ENCODE assay signal across 15 mouse cellular contexts in genomic region chr10:22159581-22160140, GRCm38 (mm10). TPM values are rescaled to one million over a fixed set of nuclear protein-coding genes. Genes with fewer than 3 reads are reported as not detected.
DNase-seq lines count a peak whose midpoint lies in the region; ATAC-seq and TF ChIP-seq lines count a peak whose summit lies in the region.
"Had no signal": no experiment of that assay in that cellular context is flagged by ENCODE, and none has a peak within 500 bp of the region (broad histone marks: within the 10 kb centered on the region; RNA-seq: fewer than 3 reads in every experiment).

No protein-coding gene starts in this region.

- peaks cover 66% of the 10 kb centered on the region for H3K27me3 ChIP-seq in hindbrain, embryonic 12.5 days
- peaks cover 64% of the 10 kb centered on the region for H3K27me3 ChIP-seq in hindbrain, embryonic 14.5 days (ENCODE audit: control insufficient read depth, insufficient read depth, low read length)
- peaks cover 53% of the 10 kb centered on the region for H3K27me3 ChIP-seq in midbrain, embryonic 12.5 days
- H3K27me3 ChIP-seq in midbrain, embryonic 13.5 days, result peaks cover 76% of the 10 kb centered on the region
- peaks cover 25% of the 10 kb centered on the region for H3K27me3 ChIP-seq in stomach, embryonic 15.5 days (replicated peaks)

- ATAC-seq in hindbrain, embryonic 12.5 days (ENCODE audit: low FRiP score), result no peak
- no peak for ATAC-seq in hindbrain, embryonic 14.5 days (ENCODE audit: low FRiP score)
- no peak for ATAC-seq in midbrain, embryonic 12.5 days (ENCODE audit: low FRiP score, low read depth)
- no peak for ATAC-seq in midbrain, embryonic 13.5 days
- no peak for ATAC-seq in stomach, embryonic 15.5 days (ENCODE audit: insufficient read depth, low FRiP score, low read depth)
- ATAC-seq: inflammation-experienced regulatory T-cells, adult 6 months had no signal

- no peak for DNase-seq in hindbrain, embryonic 14.5 days (ENCODE audit: low spot score)
- peak; percentile 23 for DNase-seq in embryo, embryonic 9.5 days (ENCODE audit: extremely low spot score)
- DNase-seq in gastrocnemius, adult 2 months, result no peak
- DNase-seq: adrenal gland, postnatal 14 days; left cerebral cortex, postnatal 4 days; thymus, postnatal 36 days had no signal

- TF ChIP-seq CTCF in gastrocnemius, adult 2 months (IDR thresholded peaks at IDR 0.05), result no peak

- peaks cover 11% of the 10 kb centered on the region for H3K4me1 ChIP-seq in hindbrain, embryonic 12.5 days
- H3K4me1 ChIP-seq in hindbrain, embryonic 14.5 days (replicated peaks; ENCODE audit: control insufficient read depth, insufficient read depth, low read length), result peaks cover 5% of the 10 kb centered on the region; the same call in 1 of the 2 replicates
- H3K4me1 ChIP-seq in midbrain, embryonic 12.5 days, result peaks cover 12% of the 10 kb centered on the region; the same call in 1 of the 2 replicates
- peaks cover 12% of the 10 kb centered on the region for H3K4me1 ChIP-seq in midbrain, embryonic 13.5 days (replicated peaks)
- H3K4me1 ChIP-seq in stomach, embryonic 15.5 days, result 0 out of 2 replicates have a peak, but pooled peaks cover 5% of the 10 kb centered on the region

- no peak overlapping the region for H3K4me3 ChIP-seq in hindbrain, embryonic 12.5 days
- H3K4me3 ChIP-seq in hindbrain, embryonic 14.5 days (replicated peaks; ENCODE audit: low read length), result no peak overlapping the region
- H3K4me3 ChIP-seq in midbrain, embryonic 12.5 days, result peak overlapping the region; percentile 18; the same call in 1 of the 2 replicates
- H3K4me3 ChIP-seq in midbrain, embryonic 13.5 days (replicated peaks), result no peak overlapping the region
- H3K4me3 ChIP-seq in stomach, embryonic 15.5 days (replicated peaks), result no peak overlapping the region
- H3K4me3 ChIP-seq in gastrocnemius, adult 2 months, result no peak overlapping the region

- H3K9me3 ChIP-seq in hindbrain, embryonic 12.5 days (replicated peaks), result no peaks in the 10 kb centered on the region
- H3K9me3 ChIP-seq in hindbrain, embryonic 14.5 days (ENCODE audit: control insufficient read depth, low read length), result no peaks in the 10 kb centered on the region
- H3K9me3 ChIP-seq in midbrain, embryonic 12.5 days, result no peaks in the 10 kb centered on the region
- no peaks in the 10 kb centered on the region for H3K9me3 ChIP-seq in midbrain, embryonic 13.5 days
- no peaks in the 10 kb centered on the region for H3K9me3 ChIP-seq in stomach, embryonic 15.5 days
- H3K9me3 ChIP-seq: neural tube, embryonic 13.5 days had no signal

- WGBS in hindbrain, embryonic 12.5 days, result under 1% methylated on average over 19 of the region's 23 CpGs
- WGBS in hindbrain, embryonic 14.5 days, result 2% methylated on average over 23 of the region's 23 CpGs
- WGBS in midbrain, embryonic 12.5 days, result 3% methylated on average over 23 of the region's 23 CpGs
- 2% methylated on average over 23 of the region's 23 CpGs for WGBS in midbrain, embryonic 13.5 days
- WGBS in stomach, embryonic 15.5 days, result 7% methylated on average over 23 of the region's 23 CpGs

- H3K27ac ChIP-seq in hindbrain, embryonic 12.5 days, result no peak overlapping the region
- H3K27ac ChIP-seq in hindbrain, embryonic 14.5 days, result no peak overlapping the region
- no peak overlapping the region for H3K27ac ChIP-seq in midbrain, embryonic 12.5 days (replicated peaks)
- H3K27ac ChIP-seq in midbrain, embryonic 13.5 days, result no peak overlapping the region
- H3K27ac ChIP-seq in stomach, embryonic 15.5 days, result no peak overlapping the region
- no peak overlapping the region for H3K27ac ChIP-seq in gastrocnemius, adult 2 months
- H3K27ac ChIP-seq: kidney, postnatal 0 days; neural tube, embryonic 13.5 days had no signal

- intact Hi-C loops in gastrocnemius, adult 2 months (cut with DNase I), result loop anchor here (1.0 kb wide), 1 partner anchor 18 kb away; no protein-coding TSS in a partner anchor

- H3K9ac ChIP-seq in hindbrain, embryonic 12.5 days, result no peak overlapping the region
- no peak overlapping the region for H3K9ac ChIP-seq in hindbrain, embryonic 14.5 days
- no peak overlapping the region for H3K9ac ChIP-seq in midbrain, embryonic 12.5 days (replicated peaks)
- no peak overlapping the region for H3K9ac ChIP-seq in midbrain, embryonic 13.5 days (replicated peaks)
- H3K9ac ChIP-seq in stomach, embryonic 15.5 days, result no peak overlapping the region
- H3K9ac ChIP-seq: neural tube, embryonic 13.5 days had no signal

- no peaks in the 10 kb centered on the region for H3K36me3 ChIP-seq in hindbrain, embryonic 12.5 days
- H3K36me3 ChIP-seq in hindbrain, embryonic 14.5 days (replicated peaks; ENCODE audit: control insufficient read depth, insufficient read depth), result no peaks in the 10 kb centered on the region
- no peaks in the 10 kb centered on the region for H3K36me3 ChIP-seq in midbrain, embryonic 12.5 days
- no peaks in the 10 kb centered on the region for H3K36me3 ChIP-seq in midbrain, embryonic 13.5 days
- H3K36me3 ChIP-seq in stomach, embryonic 15.5 days, result no peaks in the 10 kb centered on the region
- H3K36me3 ChIP-seq: neural tube, embryonic 13.5 days had no signal

- 0 out of 2 replicates have a peak overlapping the region, but pooled peaks have one; percentile 22 for H3K4me2 ChIP-seq in hindbrain, embryonic 12.5 days (replicated peaks)
- H3K4me2 ChIP-seq in hindbrain, embryonic 14.5 days (replicated peaks), result no peak overlapping the region
- H3K4me2 ChIP-seq in midbrain, embryonic 12.5 days (replicated peaks), result peak overlapping the region; percentile 64
- H3K4me2 ChIP-seq in midbrain, embryonic 13.5 days (replicated peaks), result no peak overlapping the region
- peak overlapping the region; percentile 62 for H3K4me2 ChIP-seq in stomach, embryonic 15.5 days

RNA-seq across cellular contexts. Expression of gene H60b, which starts 1.3 kb away (rescaled TPM):
- 0.85 and 1.2 TPM in 2 replicates for polyA plus RNA-seq in hindbrain, embryonic 12.5 days (2016; fragmentation: Nextera tagmentation; extraction: Ambion mirVana)
- polyA plus RNA-seq in hindbrain, embryonic 14.5 days (2014; fragmentation: Nextera tagmentation; extraction: Ambion mirVana), result 0.25 and 0.34 TPM in 2 replicates
- polyA plus RNA-seq in midbrain, embryonic 12.5 days (2016; fragmentation: Nextera tagmentation; extraction: Ambion mirVana), result 1.7 and 1.9 TPM in 2 replicates
- polyA plus RNA-seq in midbrain, embryonic 13.5 days (2015; fragmentation: Nextera tagmentation; extraction: Ambion mirVana), result 1.4 and 1.5 TPM in 2 replicates
- polyA plus RNA-seq in stomach, embryonic 15.5 days (2015; fragmentation: Nextera tagmentation; extraction: Ambion mirVana), result 0.68 and 0.98 TPM in 2 replicates
- total RNA-seq in gastrocnemius, adult 2 months (2021), result not detected
- total RNA-seq: adrenal gland, postnatal 14 days; layer of hippocampus, postnatal 25 days had no signal
- polyA plus RNA-seq: liver, embryonic 16.5 days had no signal

RNA-seq across cellular contexts. Expression of gene Raet1e, which starts 1.3 kb away (rescaled TPM):
- 6.1 and 6.8 TPM in 2 replicates for polyA plus RNA-seq in hindbrain, embryonic 12.5 days (2016; fragmentation: Nextera tagmentation; extraction: Ambion mirVana)
- polyA plus RNA-seq in hindbrain, embryonic 14.5 days (2014; fragmentation: Nextera tagmentation; extraction: Ambion mirVana), result 0.29 and 0.98 TPM in 2 replicates
- polyA plus RNA-seq in midbrain, embryonic 12.5 days (2016; fragmentation: Nextera tagmentation; extraction: Ambion mirVana), result 8.5 and 10.3 TPM in 2 replicates
- 2.3 and 2.7 TPM in 2 replicates for polyA plus RNA-seq in midbrain, embryonic 13.5 days (2015; fragmentation: Nextera tagmentation; extraction: Ambion mirVana)
- polyA plus RNA-seq in stomach, embryonic 15.5 days (2015; fragmentation: Nextera tagmentation; extraction: Ambion mirVana), result 8.3 and 9.3 TPM in 2 replicates
- not detected for total RNA-seq in gastrocnemius, adult 2 months (2021)
- total RNA-seq: layer of hippocampus, postnatal 25 days had no signal

RNA-seq across cellular contexts. Expression of gene E030030I06Rik, which starts 10.6 kb away (rescaled TPM):
- 13.5 and 15.6 TPM in 2 replicates for polyA plus RNA-seq in hindbrain, embryonic 12.5 days (2016; fragmentation: Nextera tagmentation; extraction: Ambion mirVana)
- 3.0 and 5.9 TPM in 2 replicates for polyA plus RNA-seq in hindbrain, embryonic 14.5 days (2014; fragmentation: Nextera tagmentation; extraction: Ambion mirVana)
- polyA plus RNA-seq in midbrain, embryonic 12.5 days (2016; fragmentation: Nextera tagmentation; extraction: Ambion mirVana), result 18.2 and 24.7 TPM in 2 replicates
- polyA plus RNA-seq in midbrain, embryonic 13.5 days (2015; fragmentation: Nextera tagmentation; extraction: Ambion mirVana), result 8.6 and 9.6 TPM in 2 replicates
- 21.3 and 21.6 TPM in 2 replicates for polyA plus RNA-seq in stomach, embryonic 15.5 days (2015; fragmentation: Nextera tagmentation; extraction: Ambion mirVana)
- total RNA-seq in gastrocnemius, adult 2 months (2021), result 1 to 10 TPM in 1 of 2 experiments, not detected in 1; 1.2 TPM

Comparison
In these comparisons a context has a peak if more than half of its experiments do, and no peak if none do; other contexts are left out.
1. H3K4me2 ChIP-seq: peak in hindbrain, embryonic 12.5 days (single experiment), midbrain, embryonic 12.5 days (single experiment) and stomach, embryonic 15.5 days (single experiment); none in hindbrain, embryonic 14.5 days (single experiment) and midbrain, embryonic 13.5 days (single experiment).